Mouse (Mus musculus) CH12.LX (cell line): ENCODE data around the gene Adamts14. TPM values are rescaled to one million over a fixed set of nuclear protein-coding genes. Genes with fewer than 3 reads are reported as not detected.

Experiments used
- DNase-seq: peaks from one replicate; pipeline ENCODE4 v3.0.0-alpha.2; 2013; ENCODE audit errors: extremely low read depth
- H3K27ac ChIP-seq: 2 replicates; pipeline ENCODE4 v1.5.1; 2012; ENCODE audit warnings: low read depth, mild to moderate bottlenecking, control low read depth, moderate library complexity; ENCODE audit not compliant: insufficient read depth
- H3K27me3 ChIP-seq: replicated peaks from 2 replicates; pipeline ENCODE3; 2012; ENCODE audit warnings: inconsistent platforms
- H3K36me3 ChIP-seq, 2 experiments: replicated peaks in 1 of 2; 2 replicates each; pipeline versions ENCODE3 to v1.6.1; 2012; ENCODE audit warnings: inconsistent platforms in 1 of 2, low read length in 1 of 2, mild to moderate bottlenecking in 1 of 2, mixed read lengths in 1 of 2, moderate library complexity in 1 of 2; ENCODE audit not compliant: control insufficient read depth in 1 of 2, insufficient read depth in 1 of 2
- H3K4me1 ChIP-seq, 2 experiments: 2 replicates each; pipeline ENCODE4 v1.6.1; 2012; ENCODE audit warnings: inconsistent platforms in 1 of 2, moderate library complexity in 1 of 2; ENCODE audit not compliant: insufficient read depth in 2 of 2, control insufficient read depth in 1 of 2
- H3K4me2 ChIP-seq: 2 replicates; pipeline ENCODE4 v1.6.1; 2012; ENCODE audit warnings: low read depth, mild to moderate bottlenecking, control low read depth; ENCODE audit not compliant: poor library complexity, insufficient read depth, severe bottlenecking
- H3K4me3 ChIP-seq, 3 experiments: fragments of 150-350 bp in 1 of 3; sonication (generic) in 1 of 3; replicated peaks in 1 of 3; 2 replicates each; pipeline versions ENCODE3 to v1.5.1; 2011 to 2012; ENCODE audit warnings: low read depth in 2 of 3, low read length in 2 of 3, mild to moderate bottlenecking in 2 of 3, moderate library complexity in 2 of 3, control low read depth in 1 of 3, improper control_type of control experiment in 1 of 3, inconsistent platforms in 1 of 3, mixed read lengths in 1 of 3; ENCODE audit not compliant: poor library complexity in 1 of 3
- H3K79me2 ChIP-seq: replicated peaks from 2 replicates; pipeline ENCODE4 v1.6.1; 2012; ENCODE audit warnings: mild to moderate bottlenecking, moderate library complexity; ENCODE audit not compliant: control insufficient read depth, poor library complexity, insufficient read depth, severe bottlenecking; ENCODE audit errors: extremely low read depth
- H3K9ac ChIP-seq: 2 replicates; pipeline ENCODE4 v1.6.1; 2012; ENCODE audit warnings: low read depth, mild to moderate bottlenecking, control low read depth, moderate library complexity; ENCODE audit not compliant: insufficient read depth
- H3K9me3 ChIP-seq: replicated peaks from 2 replicates; pipeline ENCODE3; 2012; ENCODE audit warnings: low read length, inconsistent platforms, mixed read lengths
- BHLHE40 ChIP-seq: IDR thresholded peaks from 2 replicates; pipeline ENCODE4 v1.6.1; 2011; ENCODE audit warnings: mild to moderate bottlenecking, low read depth, low read length, improper control_type of control experiment
- CHD1 ChIP-seq: IDR thresholded peaks from 2 replicates; pipeline ENCODE4 v1.6.1; 2012; ENCODE audit warnings: low read depth, low read length, improper control_type of control experiment, inconsistent platforms
- CHD2 ChIP-seq: IDR thresholded peaks from 2 replicates; pipeline ENCODE4 v1.6.1; 2011; ENCODE audit warnings: low read length, improper control_type of control experiment
- ELF1 ChIP-seq: IDR thresholded peaks from 2 replicates; pipeline ENCODE4 v1.6.1; 2014; ENCODE audit warnings: low read depth, mild to moderate bottlenecking, inconsistent platforms, low read length, improper control_type of control experiment
- GABPA ChIP-seq: IDR thresholded peaks from 2 replicates; pipeline ENCODE4 v1.6.1; 2012; ENCODE audit warnings: low read depth, low read length, improper control_type of control experiment, inconsistent platforms; ENCODE audit not compliant: insufficient replicate concordance
- IRF4 ChIP-seq: IDR thresholded peaks from 2 replicates; pipeline ENCODE4 v1.6.1; 2014; ENCODE audit warnings: low read depth, mild to moderate bottlenecking, inconsistent platforms, low read length, improper control_type of control experiment
- JUN ChIP-seq: IDR thresholded peaks from 2 replicates; pipeline ENCODE4 v1.6.1; 2011; ENCODE audit warnings: low read depth, mild to moderate bottlenecking, low read length, improper control_type of control experiment, moderate library complexity; ENCODE audit not compliant: insufficient read depth
- JUND ChIP-seq: conservative IDR thresholded peaks from 2 replicates; pipeline ENCODE4 v1.6.1; 2011; ENCODE audit warnings: low read depth, low read length, improper control_type of control experiment
- MEF2A ChIP-seq: IDR thresholded peaks from 2 replicates; pipeline ENCODE4 v1.6.1; 2014; ENCODE audit warnings: low read depth, mild to moderate bottlenecking, inconsistent platforms, low read length, improper control_type of control experiment, borderline replicate concordance
- MYC ChIP-seq: IDR thresholded peaks from 2 replicates; pipeline ENCODE4 v1.6.1; 2011; ENCODE audit warnings: low read depth, mild to moderate bottlenecking, improper control_type of control experiment, low read length
- NELFE ChIP-seq: IDR thresholded peaks from 2 replicates; pipeline ENCODE4 v1.6.1; 2011; ENCODE audit warnings: low read depth, low read length, improper control_type of control experiment
- POLR2A ChIP-seq: IDR thresholded peaks from 2 replicates; pipeline ENCODE4 v1.6.1; 2011; ENCODE audit warnings: low read depth, mild to moderate bottlenecking, improper control_type of control experiment, low read length
- POLR2AphosphoS2 ChIP-seq: IDR thresholded peaks from 2 replicates; pipeline ENCODE4 v1.6.1; 2011; ENCODE audit warnings: low read depth, low read length, improper control_type of control experiment
- TBP ChIP-seq: conservative IDR thresholded peaks from 2 replicates; pipeline ENCODE4 v1.6.1; 2011; ENCODE audit warnings: low read depth, low read length, improper control_type of control experiment
- ZKSCAN1 ChIP-seq: IDR thresholded peaks from 2 replicates; pipeline ENCODE4 v1.6.1; 2012; ENCODE audit warnings: low read depth, inconsistent platforms, low read length, improper control_type of control experiment, borderline replicate concordance
- ZNF384 ChIP-seq: IDR thresholded peaks from 2 replicates; pipeline ENCODE4 v1.6.1; 2012; ENCODE audit warnings: low read depth, low read length, improper control_type of control experiment, inconsistent platforms
- dilution Hi-C: fragments of 300-500 bp; cut with MboI; formaldehyde crosslinking; loops from 2 replicates; pipeline ENCODE4 v1.14.3; 2020; ENCODE audit warnings: low sequenced_read_pairs; ENCODE audit not compliant: extremely low pct_unique_long_range_greater_than_20kb, extremely low pct_ligation_motif_present
- in situ Hi-C: fragments of 300-500 bp; cut with MboI; formaldehyde crosslinking; loops from 3 replicates; pipeline ENCODE4 v1.14.3; 2019; ENCODE audit warnings: low sequenced_read_pairs, low pct_ligation_motif_present, low pct_unique_long_range_greater_than_20kb, mixed read lengths
- polyA plus RNA-seq: library from polyadenylated mRNA; unstranded; fragments of >175 nt; gene quantifications from 2 replicates; pipeline ENCODE4 v1.2.1, GENCODE M21; 2012; ENCODE audit warnings: low read depth; ENCODE audit not compliant: insufficient read length
- total RNA-seq, 2 experiments: library from RNA; depleted of rRNA; stranded (reverse); fragments of 300-350 nt in 1 of 2; fragments of >200 nt in 1 of 2; gene quantifications; 2 replicates each; pipeline ENCODE4 v1.2.3; 2012 to 2014

Gene Adamts14
- total and polyA plus RNA-seq, 3 experiments, result 1.2 to 2.7 (median 2.5) TPM

GRCm38 (mm10) chr10:61178687-61179086 lies 94.6 kb downstream of the Adamts14 start:
- Histone ChIP-seq H3K79me2 (no peaks in the 10 kb centered on the region), H3K27me3 (peaks cover 2% of the 10 kb centered on the region), H3K9me3 (no peaks in the 10 kb centered on the region), H3K9ac (no peak overlapping the region), H3K36me3 (no peaks in the 10 kb centered on the region), H3K4me2 (no peak overlapping the region), H3K4me3 (no peak overlapping the region), H3K27ac (no peak overlapping the region), H3K4me1 (peaks cover 13 to 55% of the 10 kb centered on the region in 2 experiments)
- 0 out of 2 replicates have a peak, but pooled peaks have one; percentile 9 for TF ChIP-seq IRF4
- no peak for TF ChIP-seq POLR2AphosphoS2
- 0 out of 2 replicates have a peak, but pooled peaks have one; percentile 54 for TF ChIP-seq MEF2A
- peak; percentile 50; the same call in 1 of the 2 replicates for TF ChIP-seq BHLHE40
- peak; percentile 69; the same call in 1 of the 2 replicates for TF ChIP-seq TBP
- in situ Hi-C loops, result no loop called here
- dilution Hi-C loops, result no loop called here
- peak; percentile 27 for DNase-seq

GRCm38 (mm10) chr10:61177751-61178150 lies 95.5 kb downstream of the Adamts14 start:
- Histone ChIP-seq H3K27ac (no peak overlapping the region), H3K9me3 (no peaks in the 10 kb centered on the region), H3K79me2 (no peaks in the 10 kb centered on the region), H3K4me1 (peaks cover 13 to 49% of the 10 kb centered on the region in 2 experiments), H3K9ac (no peak overlapping the region), H3K27me3 (peaks cover 2% of the 10 kb centered on the region), H3K36me3 (no peaks in the 10 kb centered on the region), H3K4me2 (no peak overlapping the region), H3K4me3 (no peak overlapping the region)
- in situ Hi-C loops (no loop called here), dilution Hi-C loops (no loop called here)
- TF ChIP-seq CHD2, result no peak
- no peak for TF ChIP-seq POLR2A
- no peak for TF ChIP-seq ZKSCAN1
- no peak for TF ChIP-seq CHD1
- TF ChIP-seq JUND, result no peak
- no peak for TF ChIP-seq MEF2A
- TF ChIP-seq ELF1, result no peak
- TF ChIP-seq GABPA, result no peak
- TF ChIP-seq ZNF384, result no peak
- TF ChIP-seq TBP, result no peak
- TF ChIP-seq BHLHE40, result no peak
- no peak for TF ChIP-seq JUN
- TF ChIP-seq NELFE, result no peak
- no peak for TF ChIP-seq MYC
- no peak for DNase-seq
